Mouse (Mus musculus): ENCODE measurements around the gene Lgr6. TPM values are rescaled to one million over a fixed set of nuclear protein-coding genes. Genes with fewer than 3 reads are reported as not detected.

Lgr6 gene
- polyA plus RNA-seq, 1 experiment from 2014 or later, result 0.32 TPM

DNA sequence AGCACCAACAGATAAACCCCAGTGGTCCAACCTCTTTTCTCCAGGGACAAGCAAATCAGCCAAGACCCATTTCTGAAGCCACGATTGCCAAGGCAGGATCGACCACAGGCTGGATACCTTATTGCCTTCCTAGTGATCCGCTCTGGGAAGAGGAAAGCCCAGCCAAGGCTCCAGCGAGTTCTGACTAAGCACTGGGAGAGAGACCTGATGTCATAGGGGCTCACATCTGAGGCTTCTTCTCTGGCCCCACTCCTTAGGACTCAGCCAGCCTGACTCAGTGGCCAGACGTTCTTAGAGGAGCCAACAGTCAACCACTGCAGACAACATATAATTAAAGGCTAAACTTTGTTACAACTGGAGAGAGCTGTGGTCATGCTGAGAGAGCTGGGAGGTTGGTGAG lies 83.1 kb downstream of the Lgr6 start:
- Histone ChIP-seq H3K27me3 (ENCODE audit: control insufficient read depth, insufficient read depth, low read length) (no peaks in the 10 kb centered on the region), H3K36me3 (ENCODE audit: control insufficient read depth, insufficient read depth, low read length) (no peaks in the 10 kb centered on the region), H3K4me3 (ENCODE audit: low read depth, low read length) (no peak overlapping the region), H3K9me3 (ENCODE audit: control insufficient read depth, low read length) (no peaks in the 10 kb centered on the region), H3K4me2 (ENCODE audit: low read depth, low read length, severe bottlenecking) (no peak overlapping the region), H3K27ac (ENCODE audit: low read depth, low read length) (no peak overlapping the region), H3K9ac (ENCODE audit: low read length) (no peak overlapping the region), H3K4me1 (replicated peaks; ENCODE audit: control insufficient read depth, insufficient read depth, low read length) (peaks cover 8% of the 10 kb centered on the region; the same call in 1 of the 2 replicates)
- ATAC-seq (replicated peaks; ENCODE audit: low FRiP score) (no peak), DNase-seq (ENCODE audit: low spot score) (no peak)
- 75% methylated on average over 5 of the region's 5 CpGs for WGBS

DNA sequence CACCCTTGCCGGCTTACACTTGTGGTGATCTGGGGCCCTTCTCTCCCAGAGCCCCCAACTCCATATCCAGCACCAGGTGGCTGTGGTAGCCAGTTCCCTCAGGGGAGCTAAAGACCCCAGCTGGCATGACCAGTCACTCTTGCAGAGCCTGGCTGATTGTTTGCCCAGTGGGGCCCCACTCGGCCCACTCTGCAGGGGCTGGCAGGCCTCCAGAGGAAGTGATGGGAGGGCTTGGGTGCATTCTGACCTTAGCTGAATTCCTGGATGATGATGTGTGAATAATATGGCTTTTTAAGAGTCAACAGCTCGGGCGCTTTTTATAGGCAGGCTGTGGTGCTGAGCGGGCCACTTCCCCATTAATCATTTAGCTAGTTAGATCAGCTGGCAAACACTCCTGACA lies 84.1 kb downstream of the Lgr6 start:
- no peak for ATAC-seq (replicated peaks; ENCODE audit: low FRiP score)
- Histone ChIP-seq H3K4me1 (replicated peaks; ENCODE audit: control insufficient read depth, insufficient read depth, low read length) (peaks cover 8% of the 10 kb centered on the region; the same call in 1 of the 2 replicates), H3K27ac (ENCODE audit: low read depth, low read length) (no peak overlapping the region), H3K4me2 (ENCODE audit: low read depth, low read length, severe bottlenecking) (no peak overlapping the region), H3K4me3 (ENCODE audit: low read depth, low read length) (no peak overlapping the region), H3K27me3 (ENCODE audit: control insufficient read depth, insufficient read depth, low read length) (no peaks in the 10 kb centered on the region), H3K36me3 (ENCODE audit: control insufficient read depth, insufficient read depth, low read length) (no peaks in the 10 kb centered on the region), H3K9ac (ENCODE audit: low read length) (no peak overlapping the region), H3K9me3 (ENCODE audit: control insufficient read depth, low read length) (no peaks in the 10 kb centered on the region)
- DNase-seq (ENCODE audit: low spot score), result no peak
- WGBS, result 69% methylated on average over 5 of the region's 5 CpGs

DNA sequence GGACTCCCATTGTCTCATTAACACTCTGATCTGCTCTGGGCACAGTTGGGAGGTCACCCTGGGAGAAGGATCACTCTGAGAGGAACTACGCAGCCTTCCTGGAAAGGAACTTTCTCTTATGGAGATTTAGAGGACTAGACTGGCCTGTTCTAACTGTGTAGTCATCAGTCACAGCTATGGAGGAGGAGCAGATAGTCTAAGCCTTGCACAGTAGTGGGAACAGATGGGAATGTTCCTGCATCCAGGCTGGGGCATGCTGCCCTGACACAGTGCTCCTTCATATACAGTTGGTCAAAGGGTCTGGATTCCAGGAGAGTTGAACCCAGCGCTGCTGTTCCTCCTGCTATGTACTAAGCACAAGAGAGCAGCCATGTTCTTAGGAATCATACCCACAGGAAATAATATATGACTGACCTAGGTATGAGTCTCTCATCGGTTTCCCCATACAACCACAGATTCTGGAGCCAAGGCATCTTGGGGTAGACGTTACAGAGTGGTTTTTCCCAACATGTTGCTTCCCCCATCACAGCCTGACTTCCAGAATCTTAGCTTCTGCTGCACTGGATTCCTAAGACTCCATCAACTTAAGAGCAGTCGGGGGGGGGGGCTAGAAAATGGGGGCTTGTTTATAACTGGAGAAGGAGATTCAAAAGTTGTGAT lies 84.7 kb downstream of the Lgr6 start:
- no peak for ATAC-seq (replicated peaks; ENCODE audit: low FRiP score)
- H3K4me1 ChIP-seq (replicated peaks; ENCODE audit: control insufficient read depth, insufficient read depth, low read length), result peaks cover 8% of the 10 kb centered on the region; the same call in 1 of the 2 replicates
- H3K27ac ChIP-seq (ENCODE audit: low read depth, low read length), result no peak overlapping the region
- H3K36me3 ChIP-seq (ENCODE audit: control insufficient read depth, insufficient read depth, low read length), result no peaks in the 10 kb centered on the region
- no peak overlapping the region for H3K4me3 ChIP-seq (ENCODE audit: low read depth, low read length)
- H3K9ac ChIP-seq (ENCODE audit: low read length), result no peak overlapping the region
- DNase-seq (ENCODE audit: low spot score), result no peak
- WGBS, result 85% methylated on average over 5 of the region's 5 CpGs
- no peak overlapping the region for H3K4me2 ChIP-seq (ENCODE audit: low read depth, low read length, severe bottlenecking)
- H3K9me3 ChIP-seq (ENCODE audit: control insufficient read depth, low read length), result no peaks in the 10 kb centered on the region
- no peaks in the 10 kb centered on the region for H3K27me3 ChIP-seq (ENCODE audit: control insufficient read depth, insufficient read depth, low read length)

DNA sequence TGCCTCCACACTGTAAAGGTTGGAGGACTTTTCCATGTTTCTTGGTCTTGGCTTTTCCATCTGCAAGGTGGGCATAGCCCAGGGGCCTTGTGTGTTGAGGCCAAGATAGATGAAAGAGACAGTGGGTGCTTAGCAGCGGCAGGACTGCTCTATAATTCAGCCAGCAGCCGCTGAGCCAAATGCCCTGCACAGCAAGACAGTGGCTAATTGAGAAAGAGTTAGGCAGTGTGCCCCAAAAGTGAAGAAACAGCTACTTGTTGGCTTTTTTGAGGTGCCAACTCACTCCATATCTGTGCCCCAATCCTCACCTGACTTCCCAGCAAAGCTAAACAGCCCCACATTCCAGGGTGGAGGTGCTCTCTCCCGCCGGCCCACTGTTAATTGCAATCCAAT lies 85.3 kb downstream of the Lgr6 start:
- H3K4me1 ChIP-seq (replicated peaks; ENCODE audit: control insufficient read depth, insufficient read depth, low read length), result peaks cover 8% of the 10 kb centered on the region; the same call in 1 of the 2 replicates
- H3K9me3 ChIP-seq (ENCODE audit: control insufficient read depth, low read length), result no peaks in the 10 kb centered on the region
- no peaks in the 10 kb centered on the region for H3K36me3 ChIP-seq (ENCODE audit: control insufficient read depth, insufficient read depth, low read length)
- no peak overlapping the region for H3K4me3 ChIP-seq (ENCODE audit: low read depth, low read length)
- H3K27ac ChIP-seq (ENCODE audit: low read depth, low read length), result no peak overlapping the region
- H3K4me2 ChIP-seq (ENCODE audit: low read depth, low read length, severe bottlenecking), result no peak overlapping the region
- DNase-seq (ENCODE audit: low spot score) (no peak), ATAC-seq (replicated peaks; ENCODE audit: low FRiP score) (no peak)
- H3K27me3 ChIP-seq (ENCODE audit: control insufficient read depth, insufficient read depth, low read length), result no peaks in the 10 kb centered on the region
- no peak overlapping the region for H3K9ac ChIP-seq (ENCODE audit: low read length)
- WGBS, result 71% methylated on average over 4 of the region's 4 CpGs

DNA sequence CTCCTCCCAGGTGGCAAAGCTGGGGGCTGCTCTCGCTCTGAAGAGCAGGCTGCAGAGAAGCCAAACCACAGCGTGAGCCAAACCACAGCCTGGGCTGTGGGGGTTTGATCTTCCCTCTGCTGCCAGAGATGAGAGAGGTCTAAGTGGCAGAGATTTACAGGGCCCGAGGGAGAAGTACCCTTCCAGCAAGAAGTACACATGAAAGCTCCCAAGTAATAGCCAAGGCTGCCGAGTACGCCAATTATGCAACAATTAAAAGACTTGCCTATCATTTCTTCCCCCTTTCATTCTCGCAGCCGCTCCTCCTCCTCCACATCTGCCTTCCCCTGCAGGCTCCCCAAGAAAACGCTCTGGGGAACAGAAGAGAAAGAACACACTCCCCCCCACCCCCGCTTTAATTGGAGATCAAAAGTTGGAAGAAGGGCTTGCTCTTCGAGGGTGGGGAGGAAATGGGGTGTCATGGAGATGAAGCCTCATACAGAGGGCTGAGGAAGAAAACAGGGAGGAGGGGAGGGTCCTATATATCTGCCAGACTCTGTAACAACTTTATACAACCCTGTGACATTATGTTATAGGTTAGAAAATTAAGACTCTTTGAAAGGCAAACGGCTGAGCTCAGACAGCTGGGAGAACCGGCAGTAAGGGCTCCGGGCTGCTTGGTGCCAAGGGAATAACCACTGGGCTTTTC lies 85.8 kb downstream of the Lgr6 start:
- Histone ChIP-seq H3K27me3 (ENCODE audit: control insufficient read depth, insufficient read depth, low read length) (no peaks in the 10 kb centered on the region), H3K4me1 (replicated peaks; ENCODE audit: control insufficient read depth, insufficient read depth, low read length) (peaks cover 8% of the 10 kb centered on the region; the same call in 1 of the 2 replicates), H3K4me2 (ENCODE audit: low read depth, low read length, severe bottlenecking) (no peak overlapping the region), H3K4me3 (ENCODE audit: low read depth, low read length) (no peak overlapping the region), H3K9ac (ENCODE audit: low read length) (no peak overlapping the region), H3K27ac (ENCODE audit: low read depth, low read length) (no peak overlapping the region), H3K36me3 (ENCODE audit: control insufficient read depth, insufficient read depth, low read length) (no peaks in the 10 kb centered on the region), H3K9me3 (ENCODE audit: control insufficient read depth, low read length) (no peaks in the 10 kb centered on the region)
- ATAC-seq (replicated peaks; ENCODE audit: low FRiP score), result peak; percentile 42
- 39% methylated on average over 13 of the region's 13 CpGs for WGBS
- no peak for DNase-seq (ENCODE audit: low spot score)

DNA sequence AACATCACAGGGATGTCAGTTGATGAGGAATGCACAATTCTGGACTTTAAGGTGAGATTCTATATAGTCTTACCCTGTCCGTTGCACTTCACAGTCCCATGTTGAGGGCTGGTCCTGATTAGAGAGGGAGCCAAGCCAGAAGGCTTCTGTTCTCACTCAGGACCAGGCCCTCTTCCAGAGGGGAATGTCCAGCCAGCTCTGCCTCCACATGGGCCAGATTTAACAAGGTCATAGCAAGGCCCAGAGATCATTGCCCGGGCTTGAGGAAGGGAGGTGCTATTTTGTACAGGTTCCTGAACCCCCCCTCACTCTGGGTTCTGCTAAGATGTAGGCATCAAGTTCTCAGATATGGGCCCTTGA lies 87.4 kb downstream of the Lgr6 start:
- Histone ChIP-seq H3K4me3 (ENCODE audit: low read depth, low read length) (no peak overlapping the region), H3K27me3 (ENCODE audit: control insufficient read depth, insufficient read depth, low read length) (no peaks in the 10 kb centered on the region), H3K36me3 (ENCODE audit: control insufficient read depth, insufficient read depth, low read length) (no peaks in the 10 kb centered on the region), H3K9ac (ENCODE audit: low read length) (no peak overlapping the region), H3K9me3 (ENCODE audit: control insufficient read depth, low read length) (no peaks in the 10 kb centered on the region), H3K4me2 (ENCODE audit: low read depth, low read length, severe bottlenecking) (no peak overlapping the region), H3K27ac (ENCODE audit: low read depth, low read length) (no peak overlapping the region), H3K4me1 (replicated peaks; ENCODE audit: control insufficient read depth, insufficient read depth, low read length) (peaks cover 8% of the 10 kb centered on the region; the same call in 1 of the 2 replicates)
- WGBS, result 88% methylated on average over 2 of the region's 2 CpGs
- ATAC-seq (replicated peaks; ENCODE audit: low FRiP score), result no peak
- DNase-seq (ENCODE audit: low spot score), result no peak

DNA sequence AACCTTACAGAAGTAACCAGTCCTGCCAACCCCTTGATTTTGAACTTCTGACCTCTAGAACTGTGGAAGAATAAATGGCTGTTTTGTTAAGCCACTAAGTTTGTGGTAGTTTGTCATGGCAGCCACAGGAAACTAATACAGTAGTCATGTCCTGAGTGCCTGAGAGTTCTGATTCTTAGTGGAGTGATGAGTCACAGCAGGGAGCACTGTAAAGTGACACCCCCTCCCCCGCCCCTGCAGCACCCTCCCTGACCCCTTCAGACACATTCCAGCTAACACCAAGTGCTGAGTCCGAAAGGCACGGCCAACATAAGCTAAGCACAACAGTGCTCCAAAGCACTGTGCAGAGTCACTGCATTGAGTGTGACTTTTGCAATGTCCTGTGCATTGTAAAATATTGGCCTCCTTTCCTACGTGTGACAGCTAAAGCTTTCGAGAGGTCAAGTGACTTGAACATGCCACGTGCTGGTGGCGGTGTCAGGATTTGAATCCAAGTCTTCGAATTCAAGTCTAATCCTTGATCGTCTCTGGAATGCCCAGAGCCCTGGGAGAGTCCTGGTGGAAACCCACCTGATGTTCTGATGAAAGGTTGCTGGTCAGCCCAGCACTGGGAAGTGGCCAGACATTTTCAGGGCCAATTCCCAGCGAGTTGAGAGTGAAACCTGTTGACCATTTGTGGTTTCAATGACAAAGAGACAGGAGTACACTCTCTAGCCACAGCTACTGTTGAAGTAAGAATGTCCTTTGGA lies 88.0 kb downstream of the Lgr6 start:
- DNase-seq (ENCODE audit: low spot score), result no peak
- 85% methylated on average over 10 of the region's 10 CpGs for WGBS
- Histone ChIP-seq H3K4me3 (ENCODE audit: low read depth, low read length) (no peak overlapping the region), H3K27me3 (ENCODE audit: control insufficient read depth, insufficient read depth, low read length) (no peaks in the 10 kb centered on the region), H3K36me3 (ENCODE audit: control insufficient read depth, insufficient read depth, low read length) (no peaks in the 10 kb centered on the region), H3K4me2 (ENCODE audit: low read depth, low read length, severe bottlenecking) (no peak overlapping the region), H3K27ac (ENCODE audit: low read depth, low read length) (no peak overlapping the region), H3K4me1 (replicated peaks; ENCODE audit: control insufficient read depth, insufficient read depth, low read length) (peaks cover 8% of the 10 kb centered on the region; the same call in 1 of the 2 replicates), H3K9ac (ENCODE audit: low read length) (no peak overlapping the region), H3K9me3 (ENCODE audit: control insufficient read depth, low read length) (no peaks in the 10 kb centered on the region)
- no peak for ATAC-seq (replicated peaks; ENCODE audit: low FRiP score)

DNA sequence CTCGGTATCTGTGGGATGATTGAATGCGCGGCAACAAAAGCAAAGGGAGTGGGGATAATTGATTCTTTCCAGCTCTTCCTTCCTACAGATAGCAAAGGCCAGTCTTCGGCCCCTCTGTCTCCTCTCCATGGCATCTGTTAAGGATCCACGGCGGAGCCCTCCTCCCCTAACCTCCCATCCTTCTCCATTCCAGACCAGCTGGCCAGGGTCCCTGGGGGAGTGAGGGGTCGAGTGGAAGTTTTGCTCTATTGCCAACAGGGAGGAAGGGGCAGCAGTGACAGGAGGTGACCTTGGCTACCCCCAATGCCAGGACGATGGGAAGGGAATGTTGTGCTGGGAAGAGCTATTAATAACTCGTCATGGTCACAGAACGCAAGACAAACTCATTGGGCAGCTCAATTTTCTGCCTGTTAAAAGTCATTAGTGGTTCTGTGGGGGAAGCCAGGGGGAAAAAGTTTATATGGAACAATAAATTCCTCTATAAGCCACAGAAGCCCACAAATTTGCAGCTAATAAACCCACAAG lies 90.1 kb downstream of the Lgr6 start:
- Histone ChIP-seq H3K9ac (ENCODE audit: low read length) (no peak overlapping the region), H3K4me2 (ENCODE audit: low read depth, low read length, severe bottlenecking) (no peak overlapping the region), H3K4me3 (ENCODE audit: low read depth, low read length) (no peak overlapping the region), H3K36me3 (ENCODE audit: control insufficient read depth, insufficient read depth, low read length) (no peaks in the 10 kb centered on the region), H3K27ac (ENCODE audit: low read depth, low read length) (no peak overlapping the region), H3K9me3 (ENCODE audit: control insufficient read depth, low read length) (no peaks in the 10 kb centered on the region), H3K4me1 (replicated peaks; ENCODE audit: control insufficient read depth, insufficient read depth, low read length) (peaks cover 8% of the 10 kb centered on the region; the same call in 1 of the 2 replicates), H3K27me3 (ENCODE audit: control insufficient read depth, insufficient read depth, low read length) (no peaks in the 10 kb centered on the region)
- DNase-seq (ENCODE audit: low spot score) (no peak), ATAC-seq (replicated peaks; ENCODE audit: low FRiP score) (no peak)
- WGBS, result 68% methylated on average over 10 of the region's 10 CpGs

Data from forebrain, embryonic 11.5 days (tissue).